Mouse (Mus musculus) myocyte (in vitro differentiated cells): Measurements from ENCODE around the gene Vps50. TPM values are rescaled to one million over a fixed set of nuclear protein-coding genes. Genes with fewer than 3 reads are reported as not detected.
"Not testable (repeated sequence)": the region's sequence is repeated elsewhere in the genome, so short reads cannot be mapped to it uniquely, and the experiment has no call there.

Experiments
- H3K27me3 ChIP-seq: one replicate; pipeline ENCODE4 v1.6.1; 2011; ENCODE audit not compliant: control insufficient read depth, insufficient read depth, insufficient read length
- H3K36me3 ChIP-seq: one replicate; pipeline ENCODE4 v1.6.1; 2011; ENCODE audit not compliant: control insufficient read depth, insufficient read depth
- H3K4me2 ChIP-seq: one replicate; pipeline ENCODE4 v1.6.1; 2011; ENCODE audit warnings: low read depth, control low read depth
- H3K4me3 ChIP-seq: one replicate; pipeline ENCODE4 v1.5.1; 2011; ENCODE audit warnings: mild to moderate bottlenecking, control low read depth, moderate library complexity
- H3K79me2 ChIP-seq: one replicate; pipeline ENCODE4 v1.6.1; 2011; ENCODE audit not compliant: control insufficient read depth, insufficient read depth
- H3ac ChIP-seq: one replicate; pipeline ENCODE4 v1.6.1; 2011; ENCODE audit not compliant: control insufficient read depth, insufficient read length
- CEBPB ChIP-seq: IDR thresholded peaks from 2 replicates; pipeline ENCODE4 v1.6.1; 2011; ENCODE audit warnings: mild to moderate bottlenecking, moderate library complexity; ENCODE audit not compliant: poor library complexity, insufficient read depth, severe bottlenecking
- E2F4 ChIP-seq: IDR thresholded peaks from one replicate; pipeline ENCODE4 v1.6.1; 2011; ENCODE audit warnings: mild to moderate bottlenecking, control low read depth, moderate library complexity; ENCODE audit not compliant: insufficient read depth
- MAX ChIP-seq: IDR thresholded peaks from one replicate; pipeline ENCODE4 v1.6.1; 2011; ENCODE audit warnings: low read depth, mild to moderate bottlenecking, control low read depth
- MYOD1 ChIP-seq, 3 experiments: IDR thresholded peaks; one replicate each; pipeline ENCODE4 v1.6.1; 2011; ENCODE audit warnings: control low read depth in 2 of 3, low read depth in 2 of 3, mild to moderate bottlenecking in 2 of 3, moderate library complexity in 1 of 3; ENCODE audit not compliant: insufficient read length in 2 of 3, control insufficient read depth in 1 of 3
- MYOG ChIP-seq, 3 experiments: IDR thresholded peaks; one replicate each; pipeline ENCODE4 v1.6.1; 2011; ENCODE audit warnings: control low read depth in 2 of 3, low read depth in 2 of 3, mild to moderate bottlenecking in 2 of 3; ENCODE audit not compliant: insufficient read length in 2 of 3, control insufficient read depth in 1 of 3, insufficient read depth in 1 of 3
- POLR2A ChIP-seq: IDR thresholded peaks from one replicate; pipeline ENCODE4 v1.6.1; 2011; ENCODE audit warnings: low read depth, mild to moderate bottlenecking, control low read depth, moderate library complexity; ENCODE audit not compliant: insufficient read length
- POLR2AphosphoS2 ChIP-seq: IDR thresholded peaks from one replicate; pipeline ENCODE4 v1.6.1; 2011; ENCODE audit warnings: low read depth, control low read depth; ENCODE audit not compliant: insufficient read length
- REST ChIP-seq: IDR thresholded peaks from one replicate; pipeline ENCODE4 v1.6.1; 2011; ENCODE audit warnings: mild to moderate bottlenecking, control low read depth, moderate library complexity; ENCODE audit not compliant: insufficient read depth, insufficient read length
- SRF ChIP-seq: IDR thresholded peaks from one replicate; pipeline ENCODE4 v1.6.1; 2011; ENCODE audit warnings: low read depth; ENCODE audit not compliant: control insufficient read depth, insufficient read length
- TCF12 ChIP-seq: IDR thresholded peaks from one replicate; pipeline ENCODE4 v1.6.1; 2011; ENCODE audit warnings: mild to moderate bottlenecking, control low read depth; ENCODE audit not compliant: poor library complexity, insufficient read depth, severe bottlenecking
- TCF3 ChIP-seq: IDR thresholded peaks from one replicate; pipeline ENCODE4 v1.6.1; 2011; ENCODE audit warnings: low read depth, control low read depth; ENCODE audit not compliant: insufficient read length
- USF1 ChIP-seq: IDR thresholded peaks from one replicate; pipeline ENCODE4 v1.6.1; 2011; ENCODE audit warnings: low read depth, mild to moderate bottlenecking, control low read depth, moderate library complexity
- polyA plus RNA-seq: library from polyadenylated mRNA; unstranded; fragments of >200 nt; fragmentation: generic; extraction: Trizol; gene quantifications from one replicate; pipeline ENCODE4 v1.2.1, GENCODE M21; 2012; ENCODE audit warnings: missing spikeins

Gene Vps50
- polyA plus RNA-seq, 1 experiment, result 8.0 TPM

DNA sequence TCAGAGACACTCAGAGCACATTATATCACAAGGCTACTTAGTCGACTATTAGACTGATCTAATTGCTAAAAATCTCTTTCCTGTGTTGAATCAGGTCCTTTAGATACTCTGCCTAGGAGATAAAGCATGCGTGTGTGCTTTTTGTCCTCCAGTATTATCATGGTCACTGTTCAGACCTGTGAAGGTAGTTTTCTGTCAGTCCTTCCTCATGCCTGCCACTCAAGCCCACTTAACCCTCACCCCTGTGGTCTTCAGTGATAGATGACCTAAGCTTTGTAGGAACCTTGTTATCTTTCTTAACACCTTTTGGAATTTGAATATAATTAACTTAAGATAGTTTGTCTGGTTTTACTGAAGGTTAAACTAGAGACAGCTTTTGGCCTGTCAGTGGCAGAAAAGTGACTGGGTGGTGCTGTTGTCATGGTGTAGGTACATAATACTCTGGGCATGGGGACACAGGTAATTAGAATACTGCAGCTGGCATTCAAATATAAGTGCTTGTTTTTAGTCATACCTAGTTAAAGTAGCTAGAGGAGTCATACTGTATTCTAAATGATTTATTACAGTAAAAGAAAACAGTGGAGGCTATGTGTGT, 74.1 kb downstream of the Vps50 start:
- Histone ChIP-seq H3K27me3 (no peaks in the 10 kb centered on the region), H3ac (no peak overlapping the region), H3K36me3 (peaks cover 27% of the 10 kb centered on the region), H3K4me2 (no peak overlapping the region), H3K4me3 (no peak overlapping the region), H3K79me2 (no peaks in the 10 kb centered on the region)
- TF ChIP-seq POLR2AphosphoS2 (no peak), E2F4 (no peak), TCF12 (no peak), POLR2A (no peak), MYOG (IDR thresholded peaks at IDR 0.05; ENCODE audit: control insufficient read depth in 1 of 3, insufficient read depth in 1 of 3, insufficient read length in 2 of 3, low read depth in 2 of 3) (no peak), CEBPB (no peak), MAX (no peak), SRF (no peak), TCF3 (no peak)

DNA sequence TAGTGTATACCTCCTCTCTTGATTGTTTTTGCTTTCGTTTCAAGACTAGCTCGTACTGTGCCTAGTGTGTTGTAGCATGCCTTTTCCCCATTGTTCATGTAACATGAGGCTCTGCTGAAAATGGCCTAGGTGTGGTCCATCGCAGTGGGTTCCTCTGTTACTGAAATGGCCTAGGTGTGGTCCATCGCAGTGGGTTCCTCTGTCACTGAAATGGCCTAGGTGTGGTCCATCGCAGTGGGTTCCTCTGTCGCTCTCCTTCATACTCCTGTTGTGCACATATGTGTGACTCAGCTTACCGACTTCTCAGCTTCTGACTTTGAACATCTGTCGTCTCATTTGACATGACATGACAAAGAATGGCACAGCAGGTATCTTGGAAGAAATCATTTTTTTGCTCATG, 75.6 kb downstream of the Vps50 start:
- peaks cover 31% of the 10 kb centered on the region for H3K36me3 ChIP-seq
- no peak overlapping the region for H3K4me3 ChIP-seq
- no peak overlapping the region for H3K4me2 ChIP-seq
- no peak for TF ChIP-seq TCF3
- no peak for TF ChIP-seq POLR2A
- H3K79me2 ChIP-seq, result no peaks in the 10 kb centered on the region
- no peak overlapping the region for H3ac ChIP-seq
- H3K27me3 ChIP-seq, result no peaks in the 10 kb centered on the region

GRCm38 (mm10) chr6:3585402-3585801, 87.2 kb downstream of the Vps50 start:
- no peak overlapping the region for H3K4me2 ChIP-seq
- no peaks in the 10 kb centered on the region for H3K79me2 ChIP-seq
- H3K27me3 ChIP-seq, result no peaks in the 10 kb centered on the region
- H3K4me3 ChIP-seq, result no peak overlapping the region
- no peak for TF ChIP-seq REST
- H3K36me3 ChIP-seq, result no peaks in the 10 kb centered on the region
- no peak overlapping the region for H3ac ChIP-seq

DNA sequence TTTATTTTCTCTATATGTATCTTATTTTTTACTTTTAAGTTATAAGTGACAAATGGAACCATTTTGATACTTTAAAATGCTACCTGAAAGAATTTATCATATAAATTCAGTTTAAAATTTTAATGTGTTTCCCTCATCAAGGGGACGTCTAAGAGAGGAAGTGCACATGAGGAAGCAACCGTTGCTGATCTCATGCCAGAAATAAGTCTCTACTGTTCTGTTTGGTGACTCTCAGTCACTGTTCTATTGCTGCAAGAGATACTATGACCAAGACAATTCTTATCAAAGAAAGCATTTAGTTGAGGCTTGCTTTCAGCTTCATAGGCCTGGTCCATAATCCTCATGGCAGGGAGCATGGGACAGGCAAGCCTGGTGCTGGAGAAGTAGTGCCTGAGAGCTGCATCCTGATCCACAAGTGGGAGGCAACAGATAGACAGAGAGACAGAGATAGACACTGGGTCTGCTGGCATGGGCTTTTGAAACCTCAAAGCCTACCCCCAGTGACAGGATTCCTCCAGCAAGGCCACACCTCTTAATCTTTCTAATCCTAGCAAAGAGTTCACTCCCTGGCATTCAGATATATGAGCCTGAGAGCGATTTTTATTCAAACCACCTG, 92.2 kb downstream of the Vps50 start:
- Histone ChIP-seq H3K4me2 (no peak overlapping the region), H3ac (no peak overlapping the region), H3K4me3 (no peak overlapping the region), H3K79me2 (no peaks in the 10 kb centered on the region), H3K27me3 (no peaks in the 10 kb centered on the region), H3K36me3 (no peaks in the 10 kb centered on the region)
- TF ChIP-seq E2F4 (no peak), POLR2A (no peak), MYOG (IDR thresholded peaks at IDR 0.05; ENCODE audit: control insufficient read depth in 1 of 3, insufficient read depth in 1 of 3, insufficient read length in 2 of 3, low read depth in 2 of 3) (no peak), TCF12 (no peak), MAX (no peak), CEBPB (no peak), SRF (no peak), USF1 (no peak), TCF3 (no peak), MYOD1 (IDR thresholded peaks at IDR 0.05; ENCODE audit: control insufficient read depth in 1 of 3, insufficient read length in 2 of 3, low read depth in 2 of 3) (no peak), POLR2AphosphoS2 (no peak), REST (no peak)

DNA sequence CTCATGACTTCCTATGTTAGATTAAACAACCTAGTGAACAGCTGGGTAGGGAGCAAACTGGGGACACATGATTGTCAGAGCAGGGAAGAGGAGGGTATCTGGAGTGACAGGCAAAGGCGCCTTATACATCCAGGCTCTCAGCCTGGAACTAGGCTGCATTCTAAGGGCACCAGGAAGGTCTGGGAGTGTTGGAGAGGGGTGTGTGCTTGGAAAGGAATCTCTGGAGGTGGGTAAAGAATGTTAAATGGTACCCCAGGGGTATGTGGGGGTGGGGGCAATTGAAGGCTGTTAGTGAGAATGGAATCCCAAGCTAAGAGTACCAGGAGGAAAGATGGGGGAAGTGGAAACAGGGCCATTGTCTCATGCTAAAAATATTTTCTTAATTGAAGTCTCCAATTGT, 96.1 kb downstream of the Vps50 start:
- no peak overlapping the region for H3K4me2 ChIP-seq
- no peaks in the 10 kb centered on the region for H3K79me2 ChIP-seq
- H3K4me3 ChIP-seq, result no peak overlapping the region
- no peaks in the 10 kb centered on the region for H3K36me3 ChIP-seq
- no peaks in the 10 kb centered on the region for H3K27me3 ChIP-seq
- TF ChIP-seq TCF3 (no peak), POLR2AphosphoS2 (no peak), E2F4 (no peak)
- no peak overlapping the region for H3ac ChIP-seq

DNA sequence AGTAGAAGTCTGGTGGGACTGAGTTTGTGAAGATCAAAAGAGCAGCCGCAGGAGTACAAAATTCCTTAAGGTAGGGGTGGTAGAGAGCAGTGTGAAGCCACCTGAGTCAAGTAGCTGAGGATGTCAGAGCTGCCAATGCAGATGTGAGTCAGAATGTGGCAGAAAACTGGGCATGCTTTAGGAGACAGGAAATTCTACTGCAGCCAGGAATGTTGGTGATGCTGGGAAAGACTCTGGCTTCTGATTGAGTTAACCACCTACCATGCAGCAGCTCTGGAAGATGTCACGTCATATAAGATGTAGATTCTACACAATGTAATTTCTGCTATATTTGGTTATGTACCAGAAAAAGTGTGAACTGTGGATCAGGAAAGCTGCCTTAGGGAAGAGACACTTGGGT, 114.6 kb downstream of the Vps50 start:
- no peaks in the 10 kb centered on the region for H3K36me3 ChIP-seq
- no peak overlapping the region for H3K4me2 ChIP-seq
- no peak overlapping the region for H3ac ChIP-seq
- H3K27me3 ChIP-seq, result no peaks in the 10 kb centered on the region
- H3K4me3 ChIP-seq, result no peak overlapping the region
- no peaks in the 10 kb centered on the region for H3K79me2 ChIP-seq
- TF ChIP-seq POLR2AphosphoS2, result no peak
- no peak for TF ChIP-seq MAX
- no peak for TF ChIP-seq E2F4
- TF ChIP-seq POLR2A, result no peak
- TF ChIP-seq SRF, result no peak
- no peak for TF ChIP-seq MYOG (IDR thresholded peaks at IDR 0.05; ENCODE audit: control insufficient read depth in 1 of 3, insufficient read depth in 1 of 3, insufficient read length in 2 of 3, low read depth in 2 of 3)
- TF ChIP-seq MYOD1 (IDR thresholded peaks at IDR 0.05; ENCODE audit: control insufficient read depth in 1 of 3, insufficient read length in 2 of 3, low read depth in 2 of 3), result no peak
- no peak for TF ChIP-seq REST
- TF ChIP-seq TCF3, result no peak
- no peak for TF ChIP-seq USF1
- TF ChIP-seq CEBPB, result no peak
- no peak for TF ChIP-seq TCF12

- not testable (repeated sequence) for H3K27me3 ChIP-seq, H3K36me3 ChIP-seq, H3K79me2 ChIP-seq, H3ac ChIP-seq
- H3K4me2 ChIP-seq, result peak overlapping the region; percentile 74
- peak overlapping the region; percentile 0 for H3K4me3 ChIP-seq
Observed at GRCm38 (mm10) chr6:3620428-3621387, 122.5 kb downstream of the Vps50 start.
